Mouse (Mus musculus) fibroblast of lung, adult 2 months (primary cell): ENCODE measurements around the gene Glyr1.

Source experiments
- DNase-seq: peaks from one replicate; pipeline ENCODE4 v3.0.0-alpha.2; 2011; ENCODE audit warnings: low read depth

Glyr1 gene

DNA sequence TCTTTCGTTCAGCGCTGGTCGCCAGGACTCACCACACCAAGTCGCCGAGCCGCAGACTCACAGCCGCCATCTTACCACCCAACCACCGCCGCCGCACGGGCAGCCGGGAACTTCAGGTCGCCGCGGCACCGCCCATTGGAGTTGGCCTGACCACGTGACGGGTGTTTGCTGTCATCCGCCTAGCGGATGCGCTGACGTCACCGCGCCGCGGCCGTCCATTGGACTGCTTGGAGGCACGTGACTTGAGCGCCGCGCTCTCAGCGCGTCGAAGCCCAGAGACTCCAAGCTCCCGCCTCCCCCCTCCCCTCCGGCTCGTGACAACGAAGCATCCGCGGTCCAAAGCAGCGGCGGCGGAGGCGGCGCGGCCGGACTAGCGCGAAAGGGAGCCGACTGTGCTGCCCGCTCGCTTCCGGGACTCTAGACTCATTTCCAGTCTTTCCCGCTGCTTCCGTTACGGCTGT, at the start of gene Glyr1, which contains the start of gene Ubn1:
Gene Glyr1 (minus strand): TSS at position 90 of the 461 bp plus-strand sequence.
Gene Ubn1 (plus strand): TSS at position 284 of the 461 bp plus-strand sequence.
- peak; percentile 98 for DNase-seq

DNA sequence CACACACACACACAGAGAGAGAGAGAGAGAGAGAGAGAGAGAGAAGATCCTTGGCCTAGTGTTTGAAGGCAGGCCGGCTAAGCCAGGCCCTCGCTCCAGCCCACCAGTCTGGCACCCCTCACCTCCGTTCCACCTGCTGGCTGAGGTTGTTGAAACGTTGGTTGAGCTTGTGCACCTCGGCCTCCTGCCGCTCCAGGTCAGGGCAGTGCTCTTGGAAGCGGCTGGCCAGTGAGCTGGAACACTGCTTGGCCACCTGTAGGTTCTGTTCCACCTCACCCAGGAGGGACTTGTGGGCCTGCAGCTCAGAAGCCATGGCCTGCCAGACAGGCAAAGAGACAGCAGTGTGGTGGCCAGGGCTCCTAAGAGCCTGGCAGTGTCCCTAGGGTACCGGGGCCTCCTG, 46.8 kb upstream of the Glyr1 start:
- no peak for DNase-seq

DNA sequence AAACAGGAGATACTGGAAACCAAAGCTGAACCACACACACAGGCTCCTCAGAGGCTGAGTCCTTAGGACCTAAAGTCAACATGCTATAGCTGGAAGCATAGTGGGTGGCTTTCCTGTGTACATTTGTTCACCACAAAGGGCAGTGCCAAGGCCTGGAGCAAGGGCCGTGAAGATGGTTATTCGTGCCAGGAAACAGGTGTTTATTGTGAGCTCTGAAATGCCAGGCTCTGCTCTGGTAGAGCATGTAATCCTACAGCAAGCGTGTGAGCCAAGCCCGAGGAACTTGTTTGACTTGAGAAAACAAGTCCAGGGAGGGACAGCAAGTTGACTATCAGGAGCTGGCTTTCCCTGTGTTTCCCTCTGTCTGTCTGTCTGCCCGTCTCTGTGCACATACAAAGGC, 43.6 kb upstream of the Glyr1 start:
- no peak for DNase-seq

DNA sequence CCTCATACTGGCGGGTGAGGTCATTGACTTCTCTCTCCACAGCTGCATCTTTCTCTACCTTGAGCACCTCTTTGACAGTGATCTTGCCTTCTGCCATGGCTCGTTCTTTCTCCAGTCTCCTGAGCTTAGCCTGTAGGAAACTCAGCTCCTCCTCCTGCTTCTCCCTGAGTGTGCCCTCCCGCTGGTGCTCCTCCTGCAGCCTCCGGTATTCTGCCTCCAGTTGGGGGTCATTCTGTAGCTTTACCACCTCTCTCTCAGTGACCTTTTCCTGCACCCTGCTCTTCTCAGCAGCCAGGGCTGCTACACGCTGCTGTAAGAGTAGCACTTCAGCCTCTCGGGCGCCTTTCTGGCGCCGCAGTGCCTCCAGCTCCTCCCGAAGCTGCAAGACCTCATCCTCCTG, 39.4 kb upstream of the Glyr1 start:
- no peak for DNase-seq

DNA sequence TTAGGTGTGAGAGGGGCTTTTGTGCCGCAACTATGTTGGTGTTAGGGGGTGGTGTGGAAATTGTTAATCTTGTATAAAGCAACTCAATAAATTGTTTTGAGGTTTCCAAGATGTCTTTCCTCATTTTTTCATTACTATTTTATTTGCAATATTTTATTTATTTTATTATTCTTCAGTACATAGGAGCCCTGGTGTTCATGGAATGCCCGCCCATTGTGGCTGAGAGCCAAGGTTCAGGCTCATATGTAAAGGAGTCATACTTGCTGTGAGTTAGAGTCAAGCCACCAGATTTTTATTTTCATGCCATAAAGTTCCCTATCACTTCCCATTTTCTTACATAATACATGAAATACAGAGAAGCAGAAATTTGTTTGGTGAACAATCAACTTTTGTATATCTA, 36.5 kb upstream of the Glyr1 start:
- no peak for DNase-seq

DNA sequence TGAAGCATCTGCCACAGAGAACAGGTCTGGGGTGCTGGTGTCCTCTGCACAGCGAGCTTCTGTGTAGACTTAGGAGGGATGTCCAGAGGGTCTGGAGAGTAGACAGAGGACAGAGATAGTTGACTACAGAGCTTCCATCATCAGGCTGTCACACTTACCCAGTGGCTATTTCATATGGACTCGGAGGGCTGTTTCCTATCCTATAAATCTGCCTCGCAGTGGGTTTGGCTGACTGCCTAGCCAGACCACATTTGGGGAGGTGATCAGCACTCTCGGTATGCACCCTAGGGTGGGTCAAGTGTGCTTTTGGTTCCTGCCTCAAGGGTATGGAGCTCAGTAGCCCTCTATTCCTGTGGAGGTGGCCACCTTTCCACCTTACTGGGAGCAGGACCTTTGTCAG, 35.5 kb upstream of the Glyr1 start:
- no peak for DNase-seq

DNA sequence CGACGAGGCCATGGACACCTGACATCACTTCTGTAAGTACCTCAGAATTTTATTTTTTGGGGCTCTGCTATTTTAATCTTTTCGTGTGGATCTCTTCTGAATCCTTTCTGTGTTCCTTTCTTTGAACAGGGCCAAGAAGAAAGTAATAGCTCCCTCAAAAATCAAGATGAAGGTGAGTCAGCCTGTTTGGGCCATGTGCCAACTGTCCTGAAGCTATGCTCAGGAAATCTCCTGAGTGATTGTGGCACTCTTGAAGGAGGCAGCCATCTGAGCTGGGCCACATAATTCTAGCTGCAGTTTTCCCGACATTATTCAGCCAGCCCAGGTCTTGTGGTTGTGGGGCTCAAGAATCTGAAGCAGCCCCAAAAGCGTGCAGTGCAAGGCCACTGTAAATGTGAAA, 24.7 kb upstream of the Glyr1 start:
- no peak for DNase-seq

DNA sequence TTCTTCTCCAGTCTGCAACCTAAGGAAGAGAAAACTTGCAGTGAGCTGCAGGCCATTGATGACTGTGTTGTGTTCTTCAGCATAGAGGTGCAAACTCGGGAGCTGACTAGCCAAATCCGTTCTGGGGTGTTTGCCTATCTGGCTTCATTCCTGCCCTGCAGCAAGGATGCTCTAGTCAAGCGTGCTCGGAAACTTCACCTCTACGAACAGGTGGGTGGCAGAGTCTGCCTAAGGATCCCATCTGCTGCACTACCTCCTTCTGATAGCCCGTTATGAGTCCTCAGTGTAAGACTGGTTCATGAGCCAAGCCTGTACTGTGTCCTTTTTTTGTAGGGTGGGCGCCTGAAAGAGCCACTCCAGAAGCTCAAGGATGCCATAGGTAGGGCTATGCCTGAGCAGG, 22.3 kb upstream of the Glyr1 start:
- DNase-seq, result no peak

DNA sequence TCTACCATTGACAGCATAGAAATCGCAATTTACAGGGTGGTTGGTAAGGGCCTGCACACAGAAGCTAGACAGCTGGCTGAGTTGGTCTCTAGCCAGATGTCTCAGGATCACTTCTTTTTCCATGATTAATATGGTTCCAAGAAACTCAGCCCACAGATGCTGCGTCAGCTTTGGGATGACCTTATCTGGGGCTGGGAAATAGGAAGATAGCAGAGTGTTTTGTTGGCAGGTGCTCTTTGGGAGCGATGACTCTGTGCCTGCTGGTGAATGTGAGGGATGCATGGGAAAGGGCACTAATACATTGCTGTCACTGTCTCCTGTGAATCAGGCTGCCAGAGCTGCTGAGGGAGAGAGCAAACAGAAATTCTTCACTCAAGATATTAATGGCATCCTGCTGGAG, 20.7 kb upstream of the Glyr1 start:
- DNase-seq, result no peak

DNA sequence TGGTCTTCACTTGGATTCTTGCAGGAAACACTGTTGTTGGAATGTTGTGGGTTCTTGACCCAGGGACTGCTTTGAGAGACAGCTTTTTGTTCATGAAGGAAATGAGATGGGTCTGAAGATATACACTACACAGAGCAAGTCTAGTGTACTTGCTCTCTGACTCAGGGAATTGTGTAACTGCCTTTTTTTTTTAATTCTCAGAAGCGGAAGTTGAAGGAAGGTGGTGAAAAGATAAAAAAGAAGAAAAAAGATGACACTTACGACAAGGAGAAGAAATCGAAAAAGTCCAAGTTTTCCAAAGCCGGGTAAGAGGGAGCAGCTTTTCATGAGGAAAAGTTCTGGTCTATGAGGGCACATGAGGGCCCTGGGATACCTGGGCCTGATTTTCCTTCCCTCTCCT, 13.8 kb upstream of the Glyr1 start:
- no peak for DNase-seq

DNA sequence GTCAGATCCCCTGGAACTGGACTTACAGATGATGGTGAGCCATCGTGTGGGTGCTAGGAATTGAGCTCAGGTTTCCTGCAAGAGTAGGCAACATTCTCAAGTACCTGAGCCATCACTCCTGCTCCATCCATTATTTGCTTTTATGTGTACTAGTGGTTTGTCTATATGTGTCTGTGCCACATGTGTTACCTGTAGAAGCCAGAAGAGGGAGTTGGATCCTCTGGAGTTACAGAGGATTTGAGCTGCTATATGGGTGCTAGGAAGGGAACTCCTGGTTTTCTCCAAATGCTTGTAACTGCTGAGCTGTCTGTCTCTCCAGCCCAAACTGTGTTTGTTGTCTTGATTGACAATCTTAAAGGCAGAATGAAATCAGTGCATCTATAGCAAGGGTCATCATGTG, 8.5 kb upstream of the Glyr1 start:
- no peak for DNase-seq

DNA sequence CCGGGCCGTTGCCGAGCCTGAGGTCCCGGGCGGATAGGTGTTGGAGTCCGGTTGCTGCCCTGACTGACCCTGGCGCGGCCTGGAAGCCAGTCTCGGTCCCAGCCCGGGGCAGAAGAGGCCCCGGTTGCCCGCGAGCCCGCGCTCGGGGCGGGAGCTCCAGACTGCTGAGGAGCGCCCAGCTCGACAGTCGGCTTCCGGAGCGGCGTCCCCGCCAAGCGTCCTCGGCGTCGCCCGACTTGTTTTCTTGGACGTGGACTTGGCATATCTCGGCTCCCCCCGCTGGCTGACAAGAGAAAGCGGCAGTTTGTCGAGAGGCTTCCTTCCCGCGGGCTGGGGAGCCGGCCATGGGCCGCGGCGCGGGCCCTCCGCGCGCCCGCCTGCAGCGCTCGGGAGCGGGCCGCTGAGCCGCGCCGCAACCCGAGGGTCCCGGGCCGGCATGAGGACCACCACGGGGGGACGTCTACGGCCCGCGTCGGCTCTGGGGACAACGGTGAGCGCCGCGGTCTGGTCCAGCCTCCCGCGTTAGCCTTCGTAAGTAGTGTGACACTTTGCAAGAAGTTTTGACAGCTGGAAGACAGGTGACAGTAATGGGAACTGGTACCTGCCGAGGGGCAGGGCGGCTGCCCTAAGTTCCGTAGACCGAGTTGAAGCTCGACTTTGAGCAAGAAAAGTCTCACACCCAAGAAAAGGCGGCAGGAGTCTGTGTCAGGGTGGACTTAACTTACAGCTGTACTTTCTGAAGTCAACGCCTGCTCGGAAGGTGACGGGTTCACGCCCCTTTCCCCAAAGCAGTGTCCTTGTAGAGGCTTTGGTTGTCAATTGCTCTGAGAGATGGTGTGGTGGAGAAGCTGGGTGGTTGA, 818 bp upstream of the Glyr1 start:
- no peak for DNase-seq

DNA sequence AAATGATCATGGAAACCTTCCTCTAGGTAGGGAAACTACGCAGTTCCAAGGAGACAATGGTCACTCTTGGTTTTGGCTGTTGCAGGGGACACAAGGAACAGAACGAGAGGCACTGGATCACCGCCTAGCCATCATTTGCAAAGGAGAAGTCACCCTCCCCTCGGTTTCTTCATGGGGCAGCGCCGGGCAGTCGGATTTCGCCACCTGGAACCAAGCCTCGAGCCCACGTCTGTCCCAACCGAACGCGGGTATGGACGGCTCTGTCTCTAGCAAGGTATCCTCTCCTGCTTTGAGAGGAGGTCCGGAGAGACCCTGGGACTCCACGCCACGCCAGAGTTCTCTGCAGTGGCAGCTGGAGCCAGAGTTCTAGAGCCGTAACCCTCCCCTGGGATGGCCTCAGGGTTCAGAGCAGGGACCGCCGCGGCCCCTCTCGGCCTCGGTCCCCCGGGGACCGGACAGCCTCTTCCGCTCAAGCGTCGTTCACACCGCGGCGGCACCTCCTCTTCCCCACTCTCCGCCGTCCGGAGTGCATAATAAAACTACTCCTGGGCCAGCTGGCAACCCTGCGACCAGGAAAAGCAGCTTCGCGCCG, 385 bp downstream of the Glyr1 start:
- DNase-seq, result no peak

DNA sequence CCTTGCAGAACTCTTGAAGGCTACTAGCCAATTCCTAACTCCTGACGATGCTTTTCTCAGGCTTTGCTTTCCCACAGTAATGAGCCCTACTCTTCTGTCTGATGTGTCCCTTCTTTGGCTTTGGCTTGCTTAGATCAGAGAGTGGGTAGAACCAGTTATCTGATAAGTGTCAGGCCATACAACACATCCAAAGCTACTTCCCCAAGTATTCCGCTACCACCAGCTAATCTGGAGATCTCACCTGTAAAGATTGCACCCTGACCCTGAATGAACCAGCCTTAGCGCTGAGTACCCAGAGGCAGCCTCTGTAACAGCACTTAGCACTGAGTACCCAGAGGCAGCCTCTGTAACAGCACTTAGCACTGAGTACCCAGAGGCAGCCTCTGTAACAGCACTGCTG, 4.3 kb downstream of the Glyr1 start:
- no peak for DNase-seq

DNA sequence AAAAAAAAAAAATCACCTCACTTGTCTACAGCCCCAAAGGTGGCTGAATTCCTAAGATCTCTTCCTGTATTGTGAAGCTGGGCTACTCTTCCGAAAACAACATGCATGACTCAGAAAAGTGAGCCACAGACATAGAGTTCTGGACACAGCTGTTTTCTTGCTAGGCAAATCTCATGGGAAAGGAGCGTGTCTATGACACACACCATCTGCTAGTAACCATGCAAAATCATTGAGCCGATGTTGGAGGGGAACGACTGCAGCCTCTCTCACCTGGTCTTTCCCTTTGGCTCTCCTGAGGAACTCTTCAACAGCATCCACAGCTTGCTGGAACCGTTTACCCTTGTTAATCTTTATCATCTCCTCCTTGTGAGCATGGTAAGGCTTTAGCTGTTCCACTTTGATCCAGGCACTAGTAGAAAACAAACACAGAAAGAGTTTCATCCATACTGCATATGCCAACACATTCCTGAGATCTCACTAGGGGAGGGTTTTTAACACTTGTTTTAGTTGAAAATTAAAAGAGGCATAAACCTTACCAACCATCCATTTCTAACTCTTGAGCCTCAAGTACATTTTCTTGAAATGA, 12.9 kb downstream of the Glyr1 start:
- DNase-seq, result no peak

DNA sequence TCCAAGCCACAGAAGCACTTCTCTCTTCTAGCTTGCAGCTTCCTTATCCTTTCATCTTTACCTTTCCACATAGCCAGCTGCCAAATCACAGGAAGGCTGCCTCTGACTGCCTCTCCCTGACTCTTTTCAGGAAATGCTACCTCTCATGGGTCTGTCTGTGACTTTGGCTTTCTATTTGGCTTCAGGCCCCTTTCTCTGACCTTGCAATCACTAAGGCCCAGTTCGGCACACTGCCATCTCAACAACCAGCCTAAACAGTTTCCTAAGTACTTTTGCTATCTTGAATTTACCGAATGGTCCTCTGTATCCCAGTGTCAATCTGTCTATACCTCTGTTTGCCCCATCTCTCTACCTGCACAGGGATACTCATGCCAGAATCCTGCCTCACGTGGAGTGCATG, 14.1 kb downstream of the Glyr1 start:
- no peak for DNase-seq

DNA sequence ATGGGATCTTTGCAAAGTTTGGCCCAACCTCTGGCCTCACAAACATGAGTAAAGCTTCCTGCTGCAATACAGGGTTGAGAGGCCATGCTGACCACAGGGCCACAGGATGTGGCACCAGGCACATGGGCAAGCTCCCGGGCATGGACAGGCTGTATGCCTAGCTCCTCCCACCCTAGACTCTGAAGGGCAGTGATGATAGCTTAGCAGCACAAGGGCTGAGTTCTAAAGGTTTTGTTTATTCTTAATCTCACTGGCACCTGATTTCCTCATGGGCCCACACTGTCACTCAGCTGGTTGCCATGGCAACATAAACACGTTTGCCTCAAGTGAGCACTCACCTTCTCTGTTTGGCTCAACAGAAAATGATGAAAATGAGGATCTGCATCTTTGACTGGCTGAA, 19.8 kb downstream of the Glyr1 start:
- DNase-seq, result no peak

DNA sequence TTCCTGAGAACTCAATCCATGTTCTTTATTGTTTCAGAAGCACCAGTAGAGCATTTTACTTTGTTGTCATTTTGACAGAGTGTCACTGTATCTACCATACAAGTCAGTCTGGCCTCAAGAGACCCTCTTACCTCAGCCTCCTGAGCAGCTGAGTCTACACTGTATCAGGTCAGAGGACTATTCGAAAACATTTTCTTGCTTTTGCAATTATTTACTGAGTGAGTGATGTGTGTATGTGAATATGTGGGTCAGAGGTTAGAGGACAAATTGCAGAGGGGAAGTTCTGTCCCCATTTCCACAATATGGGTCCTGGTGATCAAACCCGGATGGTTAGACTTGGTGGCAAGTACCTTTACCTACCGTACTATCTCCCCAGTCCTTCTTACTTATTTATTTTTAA, 25.6 kb downstream of the Glyr1 start:
- DNase-seq, result no peak

DNA sequence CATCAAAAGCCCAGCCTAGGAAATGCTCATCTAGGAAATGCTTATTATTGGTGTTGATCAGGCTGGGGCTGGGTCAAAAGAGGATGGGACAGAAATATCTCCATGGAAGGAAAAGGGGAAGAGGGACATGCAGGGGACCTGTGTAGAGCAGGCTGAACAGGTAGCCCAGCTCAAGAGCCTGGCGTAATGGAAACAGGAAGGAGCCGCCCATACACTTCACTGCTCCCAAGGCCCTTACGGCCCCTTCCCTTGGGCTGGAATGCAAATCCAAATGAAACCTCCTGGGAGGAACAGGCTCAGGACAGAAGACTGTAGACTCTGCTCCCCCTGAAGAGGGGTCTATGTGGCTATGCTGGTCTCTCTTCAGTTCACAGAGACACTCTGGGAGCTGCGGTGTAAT, 35.1 kb downstream of the Glyr1 start:
- no peak for DNase-seq

DNA sequence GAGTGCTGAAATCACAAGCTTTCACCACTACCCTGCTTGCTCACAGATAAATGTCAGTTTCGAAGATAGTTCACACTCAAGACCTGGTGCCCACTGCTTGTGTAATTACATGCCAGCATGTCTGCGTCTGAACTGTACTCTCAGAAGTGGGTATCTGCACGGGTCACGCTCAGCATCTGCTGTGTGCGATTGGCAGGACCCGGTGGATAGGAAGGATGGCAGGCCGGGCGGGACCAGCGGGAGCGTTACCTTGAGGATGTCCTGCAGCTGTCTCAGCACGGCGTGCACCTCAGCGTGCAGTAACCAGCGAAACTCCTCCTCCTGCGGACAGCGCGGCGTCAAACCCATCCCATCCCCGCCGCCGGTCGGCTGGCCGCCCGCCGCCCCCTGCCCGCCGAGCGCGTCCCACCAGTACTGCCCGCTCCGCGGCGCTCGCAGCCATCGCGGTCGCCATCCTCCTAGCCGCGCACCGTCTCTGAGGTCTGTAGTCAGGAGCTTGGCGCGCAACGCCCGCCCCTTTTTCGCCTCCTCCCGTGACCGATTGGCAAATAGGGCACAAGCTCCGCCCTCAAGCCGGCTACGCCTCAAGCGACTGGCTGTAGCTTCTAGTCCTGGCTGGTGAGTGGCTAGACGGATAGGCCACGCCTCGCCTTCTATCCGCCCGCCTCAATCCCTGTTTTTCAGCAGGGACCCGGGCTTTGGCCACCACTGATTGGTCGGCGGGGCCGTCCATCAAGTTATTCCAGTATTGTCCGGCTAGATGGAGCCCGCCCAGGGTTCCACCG, 36.4 kb downstream of the Glyr1 start, which contains the start of gene Rogdi:
Gene Rogdi (minus strand): TSS at position 500 of the 785 bp plus-strand sequence.
- DNase-seq, result peak; percentile 99

DNA sequence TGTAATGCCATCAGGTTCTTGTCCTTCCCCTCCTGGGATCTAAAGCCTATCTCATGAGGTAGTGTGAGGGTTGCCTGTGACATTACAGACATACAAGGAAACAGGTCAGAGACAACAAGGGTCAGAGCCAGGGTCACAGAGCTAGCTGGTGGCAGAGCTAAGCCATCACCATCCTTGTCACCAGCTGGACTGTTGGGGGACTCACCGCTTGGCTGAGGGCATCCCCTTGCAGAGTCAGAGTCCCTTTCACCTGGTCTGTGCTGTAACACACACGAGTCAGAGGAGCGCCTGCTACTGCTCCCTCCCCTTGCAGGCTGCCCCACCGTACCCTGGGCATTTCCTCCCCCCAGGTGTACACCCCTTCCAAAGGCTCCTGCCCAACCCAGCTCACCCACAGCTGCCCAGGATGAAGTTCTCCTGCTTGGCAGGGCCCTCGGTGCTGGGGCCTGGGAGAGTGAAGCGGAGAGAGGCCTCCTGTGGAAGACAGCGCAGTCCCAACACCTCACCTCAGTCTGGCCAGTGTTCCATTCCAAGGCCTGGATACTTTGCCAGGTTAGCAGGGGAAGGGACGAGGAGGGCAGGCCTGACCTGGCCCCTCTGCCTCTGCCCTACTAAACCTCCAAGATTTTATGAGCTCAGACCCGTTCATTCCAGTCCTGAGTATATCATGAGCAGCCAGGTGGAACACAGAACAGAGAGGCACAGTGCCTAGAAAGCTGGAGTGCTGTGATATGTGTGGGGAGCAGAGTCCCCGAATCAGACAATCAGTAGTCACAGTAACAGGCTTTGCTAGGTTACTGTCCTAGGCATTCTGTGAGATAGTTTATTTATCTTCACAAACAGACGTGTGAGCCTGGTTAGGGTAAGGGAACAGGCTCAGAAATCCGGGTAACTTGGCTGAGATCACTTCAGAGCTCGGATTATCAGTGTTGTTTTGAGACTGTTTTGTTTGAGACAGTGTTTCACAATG, 37.3 kb downstream of the Glyr1 start:
- no peak for DNase-seq
